Mouse (Mus musculus): ENCODE data around the gene Nin. TPM values are rescaled to one million over a fixed set of nuclear protein-coding genes. Genes with fewer than 3 reads are reported as not detected.

Gene Nin
- total and polyA plus RNA-seq, 3 experiments: 48.4 to 49.1 TPM; not detected in 1

DNA sequence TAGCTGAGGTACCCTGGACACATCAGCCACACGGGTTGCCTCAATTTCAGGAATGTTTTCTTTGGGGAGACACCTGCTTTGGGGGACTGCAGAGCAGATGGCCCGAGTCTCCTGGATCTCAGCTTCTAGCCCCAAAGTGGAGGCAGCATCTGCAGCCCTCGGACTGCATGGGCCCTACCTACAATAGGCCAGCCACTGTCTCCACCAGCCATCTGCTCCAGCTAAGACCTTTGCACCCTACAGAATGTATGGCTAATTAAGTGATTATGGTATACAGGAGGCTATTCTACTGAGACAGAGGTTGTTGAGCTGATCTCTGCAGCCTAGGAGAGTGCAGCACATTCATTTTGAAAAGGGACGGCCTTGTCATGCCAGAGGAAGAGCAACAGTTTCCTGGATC is 43.2 kb downstream of the Nin start:
- Histone ChIP-seq H3K9me3 (replicated peaks; ENCODE audit: insufficient read depth, low read length) (no peaks in the 10 kb centered on the region), H3K4me3 (ENCODE audit: control insufficient read depth in 1 of 2, insufficient read depth in 1 of 2, low read depth in 2 of 2, low read length in 2 of 2) (no peak overlapping the region), H3K9ac (ENCODE audit: control insufficient read depth, low read depth, low read length, poor library complexity, severe bottlenecking) (no peak overlapping the region), H3K27me3 (ENCODE audit: control insufficient read depth in 1 of 2, insufficient read depth in 2 of 2, low read length in 2 of 2) (no peaks in the 10 kb centered on the region), H3K36me3 (ENCODE audit: control insufficient read depth in 1 of 2, insufficient read depth in 2 of 2, low read length in 2 of 2) (peaks cover 0 to 2% of the 10 kb centered on the region in 2 experiments; a peak in 1 of 4 replicates), H3K27ac (ENCODE audit: control insufficient read depth, low read depth, low read length) (no peak overlapping the region), H3K79me2 (ENCODE audit: control insufficient read depth, insufficient read depth, low read length, poor library complexity) (no peaks in the 10 kb centered on the region), H3K4me1 (ENCODE audit: control insufficient read depth in 1 of 2, insufficient read depth in 2 of 2, low read length in 2 of 2) (no peaks in the 10 kb centered on the region)
- TF ChIP-seq MYB (IDR thresholded peaks at IDR 0.05; ENCODE audit: low read depth, low read length) (no peak), ZNF384 (IDR thresholded peaks at IDR 0.05; ENCODE audit: low read depth, low read length) (no peak), NRF1 (IDR thresholded peaks at IDR 0.05; ENCODE audit: insufficient read depth, low read depth, low read length, poor library complexity, severe bottlenecking) (no peak), ELF1 (IDR thresholded peaks at IDR 0.05; ENCODE audit: low read depth, low read length) (no peak), MAFK (IDR thresholded peaks at IDR 0.05; ENCODE audit: borderline replicate concordance, low read depth, low read length) (no peak), EP300 (IDR thresholded peaks at IDR 0.05; ENCODE audit: low read depth in 1 of 2, low read length in 2 of 2) (no peak), ZMIZ1 (IDR thresholded peaks at IDR 0.05; ENCODE audit: low read depth, low read length) (no peak)
- DNase-seq (ENCODE audit: low read depth, low spot score): no peak

DNA sequence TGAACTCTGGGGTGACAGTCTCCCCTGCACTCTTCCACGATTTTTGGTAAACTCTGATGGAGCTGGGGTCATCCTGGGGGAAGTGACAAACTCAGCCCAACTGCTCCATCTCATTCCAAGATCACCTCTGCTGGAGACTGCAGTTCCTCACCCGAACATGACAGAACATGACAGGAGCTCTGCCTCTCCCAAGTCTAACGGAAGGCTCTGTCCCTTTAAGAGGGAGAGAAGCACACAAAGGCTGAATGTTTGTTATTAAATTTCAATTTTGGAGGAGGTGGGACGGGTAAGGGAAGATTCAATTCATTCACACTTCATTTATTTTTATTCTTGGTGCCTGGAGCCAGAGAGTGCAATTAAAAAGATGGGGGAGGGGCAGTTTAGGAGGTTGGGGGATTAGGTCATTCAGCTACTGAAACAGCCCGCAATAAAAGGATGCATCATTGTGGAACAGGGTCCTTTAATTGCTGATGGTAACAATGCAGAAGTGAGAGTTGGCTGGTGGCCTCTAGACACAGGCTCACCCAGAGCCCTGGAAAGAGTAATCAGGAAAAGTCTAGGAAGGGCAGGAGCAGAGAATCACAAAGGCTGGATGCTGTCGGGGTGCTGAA is 44.8 kb downstream of the Nin start:
- Histone ChIP-seq H3K9ac (ENCODE audit: control insufficient read depth, low read depth, low read length, poor library complexity, severe bottlenecking) (no peak overlapping the region), H3K27ac (ENCODE audit: control insufficient read depth, low read depth, low read length) (no peak overlapping the region), H3K36me3 (ENCODE audit: control insufficient read depth in 1 of 2, insufficient read depth in 2 of 2, low read length in 2 of 2) (peaks cover 0 to 2% of the 10 kb centered on the region in 2 experiments; a peak in 2 of 4 replicates), H3K27me3 (ENCODE audit: control insufficient read depth in 1 of 2, insufficient read depth in 2 of 2, low read length in 2 of 2) (no peaks in the 10 kb centered on the region), H3K4me1 (ENCODE audit: control insufficient read depth in 1 of 2, insufficient read depth in 2 of 2, low read length in 2 of 2) (no peaks in the 10 kb centered on the region), H3K79me2 (ENCODE audit: control insufficient read depth, insufficient read depth, low read length, poor library complexity) (no peaks in the 10 kb centered on the region), H3K9me3 (replicated peaks; ENCODE audit: insufficient read depth, low read length) (no peaks in the 10 kb centered on the region), H3K4me3 (ENCODE audit: control insufficient read depth in 1 of 2, insufficient read depth in 1 of 2, low read depth in 2 of 2, low read length in 2 of 2) (no peak overlapping the region)
- TF ChIP-seq UBTF (IDR thresholded peaks at IDR 0.05; ENCODE audit: borderline replicate concordance, insufficient read depth, low read depth, low read length): no peak
- TF ChIP-seq TAL1 (IDR thresholded peaks at IDR 0.05; ENCODE audit: low read length): no peak
- no peak for TF ChIP-seq CHD2 (IDR thresholded peaks at IDR 0.05; ENCODE audit: low read length)
- TF ChIP-seq CHD1 (IDR thresholded peaks at IDR 0.05; ENCODE audit: low read depth, low read length): no peak
- no peak for TF ChIP-seq MAFK (IDR thresholded peaks at IDR 0.05; ENCODE audit: borderline replicate concordance, low read depth, low read length)
- no peak for TF ChIP-seq ZNF384 (IDR thresholded peaks at IDR 0.05; ENCODE audit: low read depth, low read length)
- TF ChIP-seq RAD21 (IDR thresholded peaks at IDR 0.05; ENCODE audit: low read depth, low read length): no peak
- TF ChIP-seq CTCF (IDR thresholded peaks at IDR 0.05 in 2 of 3, conservative IDR thresholded peaks at IDR 0.05 in 1 of 3; ENCODE audit: control insufficient read depth in 1 of 3, insufficient read depth in 1 of 3, low read depth in 2 of 3, low read length in 3 of 3, poor library complexity in 1 of 3, severe bottlenecking in 1 of 3): no peak
- no peak for TF ChIP-seq MYB (IDR thresholded peaks at IDR 0.05; ENCODE audit: low read depth, low read length)
- TF ChIP-seq MAZ (IDR thresholded peaks at IDR 0.05; ENCODE audit: low read depth, low read length): no peak
- TF ChIP-seq NELFE (IDR thresholded peaks at IDR 0.05; ENCODE audit: low read depth, low read length): no peak
- TF ChIP-seq HCFC1 (IDR thresholded peaks at IDR 0.05; ENCODE audit: low read depth, low read length): no peak
- no peak for TF ChIP-seq ZMIZ1 (IDR thresholded peaks at IDR 0.05; ENCODE audit: low read depth, low read length)
- TF ChIP-seq USF2 (IDR thresholded peaks at IDR 0.05; ENCODE audit: borderline replicate concordance in 1 of 2, insufficient read depth in 1 of 2, low read depth in 1 of 2, low read length in 2 of 2): no peak
- TF ChIP-seq NRF1 (IDR thresholded peaks at IDR 0.05; ENCODE audit: insufficient read depth, low read depth, low read length, poor library complexity, severe bottlenecking): no peak
- TF ChIP-seq SIN3A (IDR thresholded peaks at IDR 0.05; ENCODE audit: low read length): no peak
- no peak for TF ChIP-seq USF1 (IDR thresholded peaks at IDR 0.05; ENCODE audit: low read depth, low read length)
- no peak for TF ChIP-seq MXI1 (IDR thresholded peaks at IDR 0.05; ENCODE audit: low read depth, low read length)
- TF ChIP-seq MYC (IDR thresholded peaks at IDR 0.05; ENCODE audit: low read depth, low read length): no peak
- TF ChIP-seq POLR2A (IDR thresholded peaks at IDR 0.05; ENCODE audit: control insufficient read depth in 1 of 2, insufficient read depth in 1 of 2, low read depth in 1 of 2, low read length in 2 of 2, poor library complexity in 1 of 2): no peak
- DNase-seq (ENCODE audit: low read depth, low spot score): no peak

All from MEL (cell line).